Comparison of ENCODE assay signal across 8 mouse cellular contexts in the genomic region with DNA sequence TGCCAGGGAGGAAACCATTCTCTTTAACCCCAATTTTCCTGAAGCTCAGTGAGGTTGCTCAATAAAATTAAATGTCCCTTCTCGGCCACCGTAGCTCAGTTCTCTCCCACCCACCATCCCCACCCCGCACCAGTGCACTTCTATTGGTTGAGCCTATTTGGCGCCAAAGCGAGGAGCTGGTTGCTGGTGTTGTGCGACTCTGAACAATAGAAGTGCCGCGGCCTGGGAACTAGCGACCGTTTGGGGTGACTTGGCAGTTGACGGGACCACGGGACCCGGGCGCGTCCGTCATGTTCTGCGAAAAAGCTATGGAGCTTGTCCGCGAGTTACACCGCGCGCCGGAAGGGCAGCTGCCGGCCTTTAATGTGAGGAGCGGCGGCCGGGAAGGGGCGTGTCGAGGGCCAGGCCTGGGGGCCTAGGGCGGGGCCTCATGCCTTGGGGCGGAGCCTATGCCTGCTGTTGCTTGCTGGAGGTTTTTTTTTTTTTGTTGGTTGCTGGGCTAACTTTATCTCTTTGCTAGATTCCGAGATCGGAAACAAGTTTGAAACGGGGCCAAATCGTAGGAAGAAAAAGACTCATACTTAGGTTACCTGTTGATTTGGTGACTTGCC. TPM values are rescaled to one million over a fixed set of nuclear protein-coding genes. Genes with fewer than 3 reads are reported as not detected.
DNase-seq lines count a peak whose midpoint lies in the region; ATAC-seq lines count a peak whose summit lies in the region.

No protein-coding gene starts in this region.

- no peaks in the 10 kb centered on the region for H3K36me3 ChIP-seq in hindbrain, embryonic 13.5 days

- ATAC-seq in hindbrain, embryonic 13.5 days (ENCODE audit: low FRiP score), result peak; percentile 94

- WGBS in hindbrain, embryonic 13.5 days, result under 1% methylated on average over 35 of the region's 35 CpGs

- peak overlapping the region; percentile 66 for H3K9ac ChIP-seq in hindbrain, embryonic 13.5 days

- H3K27ac ChIP-seq in hindbrain, embryonic 13.5 days, result peak overlapping the region; percentile 76

- H3K9me3 ChIP-seq in hindbrain, embryonic 13.5 days, result no peaks in the 10 kb centered on the region

- H3K4me1 ChIP-seq in hindbrain, embryonic 13.5 days (replicated peaks), result peaks cover 5% of the 10 kb centered on the region

- H3K4me3 ChIP-seq in hindbrain, embryonic 13.5 days, result peak overlapping the region; percentile 56

- peak; percentile 98 for DNase-seq in Muller cell, postnatal 12 days (ENCODE audit: inconsistent ontology term)
- DNase-seq in cerebellum, adult 9-11 months, result peak; percentile 89
- peak; percentile 86 for DNase-seq in frontal cortex, postnatal 10 days (ENCODE audit: low spot score in 2 of 2)
- DNase-seq in layer of hippocampus, postnatal 25 days (ENCODE audit: extremely low spot score in 1 of 2, low spot score in 1 of 2), result peak; percentile 76
- peak; percentile 95 for DNase-seq in lung, postnatal 25 days (ENCODE audit: low spot score)
- DNase-seq in retina, embryonic 14.5 days (ENCODE audit: low spot score), result peak; percentile 98
- peak; percentile 98 for DNase-seq in thymus, postnatal 4 days

- H3K4me2 ChIP-seq in hindbrain, embryonic 13.5 days, result peak overlapping the region; percentile 59

- H3K27me3 ChIP-seq in hindbrain, embryonic 13.5 days, result 0 out of 2 replicates have a peak, but pooled peaks cover 4% of the 10 kb centered on the region

RNA-seq across cellular contexts. Expression of a gene that starts 4.3 kb away (rescaled TPM):
- polyA plus RNA-seq in hindbrain, embryonic 13.5 days (2015; fragmentation: Nextera tagmentation; extraction: Ambion mirVana), result 20.9 and 22.4 TPM in 2 replicates
- total RNA-seq in layer of hippocampus, postnatal 25 days (2021), result 1 to 10 TPM; 2.7 to 2.9 TPM

RNA-seq across cellular contexts. Expression of a gene that starts 5.0 kb away (rescaled TPM):
- 97.1 and 98.5 TPM in 2 replicates for polyA plus RNA-seq in hindbrain, embryonic 13.5 days (2015; fragmentation: Nextera tagmentation; extraction: Ambion mirVana)
- 100 to 1,000 TPM; 296 to 326 TPM for total RNA-seq in layer of hippocampus, postnatal 25 days (2021)

Comparison
In these comparisons a context has a peak if more than half of its experiments do, and no peak if none do; other contexts are left out.
1. Peak in every context shown above with its lines: DNase-seq, ATAC-seq, H3K4me3 ChIP-seq and H3K27ac ChIP-seq.